Mouse (Mus musculus) lung, postnatal 0 days (tissue): Measurements from ENCODE around the gene Ankrd66.

Experiments
- CTCF ChIP-seq: IDR thresholded peaks from 2 replicates; pipeline ENCODE4 v1.5.1; 2016; ENCODE audit warnings: antibody characterized with exemption, mild to moderate bottlenecking
- EP300 ChIP-seq: IDR thresholded peaks from 2 replicates; pipeline ENCODE4 v1.6.1; 2016; ENCODE audit warnings: antibody characterized with exemption, mild to moderate bottlenecking, control low read depth

DNA sequence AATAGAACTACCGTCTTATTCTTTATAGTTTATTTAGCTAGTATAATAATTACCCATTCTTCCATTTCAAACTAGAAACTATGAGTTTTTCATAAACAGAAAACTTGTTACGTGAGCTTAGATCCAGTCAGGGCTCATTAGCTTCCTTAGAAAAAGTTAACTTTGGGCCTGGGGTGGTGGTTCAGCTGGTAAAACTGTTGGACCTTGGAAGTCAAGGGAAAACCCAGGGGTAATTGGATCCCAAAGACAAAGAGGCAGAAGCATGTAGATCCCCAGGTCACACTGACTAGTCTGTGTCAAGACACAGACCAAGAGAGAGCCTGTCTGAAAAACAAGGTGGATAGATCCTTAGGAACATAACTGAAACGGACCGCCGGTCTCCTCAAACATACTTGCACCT is 41.8 kb downstream of the Ankrd66 start:
- no peak for TF ChIP-seq EP300
- TF ChIP-seq CTCF: no peak
